Mouse (Mus musculus) embryonic facial prominence, embryonic 13.5 days (tissue): ENCODE results near the gene Ccp110. TPM values are rescaled to one million over a fixed set of nuclear protein-coding genes. Genes with fewer than 3 reads are reported as not detected.

Experiments used
- ATAC-seq: fragments of 200-750 bp; cut with Nextera tagmentation; 2 replicates; pipeline ENCODE4 v1.8.0; 2017; ENCODE audit warnings: low read depth; ENCODE audit not compliant: insufficient number of reproducible peaks, insufficient read depth, low FRiP score, low TSS enrichment
- H3K27ac ChIP-seq: fragments of 300-500 bp; sonication (generic); 2 replicates; pipeline ENCODE4 v1.5.1; 2015; ENCODE audit warnings: moderate library complexity, mild to moderate bottlenecking, inconsistent platforms
- H3K27me3 ChIP-seq: fragments of 300-500 bp; sonication (generic); 2 replicates; pipeline ENCODE4 v1.6.1; 2015; ENCODE audit warnings: mild to moderate bottlenecking, inconsistent platforms
- H3K36me3 ChIP-seq: fragments of 300-500 bp; sonication (generic); 2 replicates; pipeline ENCODE4 v1.6.1; 2015; ENCODE audit warnings: mild to moderate bottlenecking, inconsistent platforms
- H3K4me1 ChIP-seq: fragments of 300-500 bp; sonication (generic); 2 replicates; pipeline ENCODE4 v1.6.1; 2015; ENCODE audit warnings: inconsistent platforms
- H3K4me2 ChIP-seq: fragments of 300-500 bp; sonication (generic); 2 replicates; pipeline ENCODE4 v1.6.1; 2015; ENCODE audit warnings: moderate library complexity, mild to moderate bottlenecking, inconsistent platforms
- H3K4me3 ChIP-seq: fragments of 300-500 bp; sonication (generic); 2 replicates; pipeline ENCODE4 v1.5.1; 2015; ENCODE audit warnings: mild to moderate bottlenecking, inconsistent platforms
- H3K9ac ChIP-seq: fragments of 300-500 bp; sonication (generic); 2 replicates; pipeline ENCODE4 v1.6.1; 2015; ENCODE audit warnings: mild to moderate bottlenecking, inconsistent platforms
- H3K9me3 ChIP-seq: fragments of 300-500 bp; sonication (generic); 2 replicates; pipeline ENCODE4 v1.6.1; 2016; ENCODE audit warnings: inconsistent platforms
- WGBS: fragments of 180-500 bp; shearing (Covaris S2); methylation state at CpG from one replicate; pipeline ENCODE4 v1.1.7; 2015; ENCODE audit warnings: mixed read lengths; 5-methylcytosine and 5-hydroxymethylcytosine counted together
- polyA plus RNA-seq: library from polyadenylated mRNA; unstranded; fragments of >200 nt; fragmentation: Nextera tagmentation; extraction: Ambion mirVana; gene quantifications from 2 replicates; pipeline ENCODE4 v1.2.1, GENCODE M21; 2015

The Ccp110 gene
- polyA plus RNA-seq = 21.3 and 29.7 TPM in 2 replicates

- WGBS = under 1% methylated on average over 48 of the region's 48 CpGs
- Histone ChIP-seq H3K9ac (peak within 1 kb of the TSS; percentile 75), H3K36me3 (peaks cover 10% of the 10 kb centered on the region), H3K4me3 (peak within 1 kb of the TSS; percentile 71), H3K4me1 (peaks cover 8% of the 10 kb centered on the region), H3K9me3 (no peaks in the 10 kb centered on the region), H3K4me2 (peak within 1 kb of the TSS; percentile 69), H3K27ac (peak within 1 kb of the TSS; percentile 65), H3K27me3 (no peaks in the 10 kb centered on the region)
- peak; percentile 94 for ATAC-seq
Observed at GRCm38 (mm10) chr7:118712228-118713173, at the start of gene Ccp110. Gene Ccp110 (plus strand): TSS chr7:118712552.

DNA sequence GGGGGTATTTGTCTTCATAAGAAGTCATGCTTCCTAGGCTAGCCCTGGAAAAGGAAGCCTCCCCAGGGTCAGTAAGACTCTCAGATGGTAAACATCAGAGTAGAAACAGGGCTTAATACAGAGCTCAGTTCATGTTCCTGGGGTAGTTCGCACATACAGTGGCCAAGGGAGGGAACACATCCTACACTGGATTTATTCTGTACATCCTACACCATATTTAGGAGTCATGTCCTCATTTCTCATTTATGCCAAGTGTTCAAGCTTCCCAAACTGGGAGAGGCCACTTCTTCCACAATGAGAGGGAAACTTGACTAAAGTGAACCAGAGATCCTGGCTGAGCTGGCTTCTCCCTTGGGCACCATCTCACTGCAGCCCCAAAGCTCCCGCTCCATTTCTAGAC is 44.6 kb upstream of the Ccp110 start:
- H3K4me2 ChIP-seq = no peak overlapping the region
- H3K4me3 ChIP-seq = no peak overlapping the region
- ATAC-seq = no peak
- H3K4me1 ChIP-seq = no peaks in the 10 kb centered on the region
- no peaks in the 10 kb centered on the region for H3K27me3 ChIP-seq
- H3K27ac ChIP-seq = no peak overlapping the region
- no peaks in the 10 kb centered on the region for H3K36me3 ChIP-seq
- H3K9me3 ChIP-seq = peaks cover 3% of the 10 kb centered on the region; the same call in 1 of the 2 replicates
- 82% methylated on average over 2 of the region's 2 CpGs for WGBS
- H3K9ac ChIP-seq = no peak overlapping the region

DNA sequence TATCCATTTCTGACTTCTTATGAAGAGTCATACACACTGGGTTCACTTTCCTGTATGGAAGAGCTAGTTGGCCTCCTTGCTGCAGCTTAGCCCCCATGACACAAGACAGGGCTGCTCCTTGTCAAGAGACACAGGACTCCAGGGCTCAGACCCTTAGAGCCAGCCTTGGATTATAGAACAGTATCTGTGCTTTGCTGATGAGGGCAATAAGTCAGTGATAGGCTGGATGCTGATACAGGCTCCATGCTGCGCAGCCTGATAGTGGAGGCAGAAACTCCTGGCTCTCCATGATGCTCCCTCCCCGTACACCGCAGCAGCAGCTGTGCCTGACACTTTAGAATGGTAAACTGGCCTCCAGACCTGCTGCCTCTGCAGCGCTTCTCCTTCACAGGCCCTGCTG is 42.2 kb upstream of the Ccp110 start:
- H3K4me1 ChIP-seq = no peaks in the 10 kb centered on the region
- no peak overlapping the region for H3K27ac ChIP-seq
- H3K4me3 ChIP-seq = no peak overlapping the region
- no peak for ATAC-seq
- H3K9me3 ChIP-seq = no peaks in the 10 kb centered on the region
- no peak overlapping the region for H3K4me2 ChIP-seq
- no peaks in the 10 kb centered on the region for H3K27me3 ChIP-seq
- no peak overlapping the region for H3K9ac ChIP-seq
- H3K36me3 ChIP-seq = no peaks in the 10 kb centered on the region
- 82% methylated on average over 4 of the region's 4 CpGs for WGBS

DNA sequence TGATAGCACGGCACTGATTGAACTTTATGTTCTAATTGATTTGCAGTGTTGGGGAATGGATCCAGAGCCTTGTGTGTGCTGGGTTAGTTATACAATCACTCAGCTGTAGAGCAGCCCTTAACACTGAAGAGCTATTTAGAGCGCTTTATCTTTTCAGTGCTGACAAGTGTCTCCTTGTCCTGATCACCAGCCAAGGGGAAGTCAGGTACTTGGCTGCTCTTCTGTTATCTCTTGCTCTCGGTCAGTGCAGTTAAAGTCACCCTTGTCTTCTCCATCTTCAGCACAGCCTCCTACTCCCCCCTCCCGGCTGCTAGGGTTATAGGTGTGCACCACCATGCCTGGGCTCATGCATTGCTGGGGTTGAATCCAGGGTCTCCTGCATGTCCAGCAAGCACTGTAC is 35.5 kb upstream of the Ccp110 start:
- WGBS = 82% methylated on average over 4 of the region's 4 CpGs

DNA sequence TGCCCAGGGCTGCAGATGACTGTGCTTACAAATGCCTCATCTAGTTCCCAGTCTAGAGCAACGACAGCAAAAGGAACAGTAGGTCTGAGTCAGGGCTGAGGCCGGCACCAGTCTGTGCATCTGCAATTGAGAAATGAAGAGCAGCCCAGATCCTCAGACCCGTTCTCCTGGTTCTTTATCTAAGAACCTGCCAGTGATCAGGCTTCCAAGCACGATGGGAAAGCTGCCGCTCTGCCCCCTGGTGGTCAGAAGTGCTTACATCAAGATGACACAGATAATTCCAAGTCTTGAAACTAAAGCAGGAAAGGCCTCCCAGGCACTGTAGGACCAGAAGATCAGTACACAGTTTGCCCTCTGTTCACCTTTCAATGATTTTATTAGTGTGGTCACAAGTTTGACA is 24.2 kb upstream of the Ccp110 start:
- Histone ChIP-seq H3K9me3 (no peaks in the 10 kb centered on the region), H3K27me3 (no peaks in the 10 kb centered on the region), H3K4me3 (no peak overlapping the region), H3K4me1 (no peaks in the 10 kb centered on the region), H3K9ac (no peak overlapping the region), H3K27ac (no peak overlapping the region), H3K4me2 (no peak overlapping the region), H3K36me3 (peaks cover 54% of the 10 kb centered on the region)
- WGBS = 24% methylated on average over 5 of the region's 5 CpGs
- ATAC-seq = no peak

More for the DNA sequence above, 35.5 kb upstream of the Ccp110 start:
- no peaks in the 10 kb centered on the region for H3K4me1 ChIP-seq
- no peak overlapping the region for H3K9ac ChIP-seq
- no peak for ATAC-seq
- no peaks in the 10 kb centered on the region for H3K36me3 ChIP-seq
- H3K4me2 ChIP-seq = no peak overlapping the region
- H3K27me3 ChIP-seq = no peaks in the 10 kb centered on the region
- no peaks in the 10 kb centered on the region for H3K9me3 ChIP-seq
- no peak overlapping the region for H3K27ac ChIP-seq
- no peak overlapping the region for H3K4me3 ChIP-seq

DNA sequence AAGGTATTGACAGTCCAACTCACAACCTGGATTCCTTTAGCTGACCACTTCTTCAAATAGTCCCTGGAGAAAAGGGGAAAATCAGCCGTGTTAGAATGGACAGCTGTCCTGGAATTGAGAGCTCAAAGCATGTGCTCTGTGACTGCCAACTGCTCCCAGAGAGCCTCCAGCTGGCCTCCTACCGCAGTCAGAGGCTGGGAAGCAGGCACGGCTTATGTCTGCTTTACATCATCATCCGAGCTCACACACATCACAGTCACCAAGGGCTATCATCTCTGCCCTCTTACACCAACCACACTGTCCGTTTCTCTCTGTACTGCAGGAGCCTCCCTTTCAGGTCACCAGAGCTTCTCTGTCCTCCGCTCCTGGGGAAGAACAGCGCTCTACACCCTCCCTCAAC is 23.3 kb upstream of the Ccp110 start:
- Histone ChIP-seq H3K9me3 (no peaks in the 10 kb centered on the region), H3K27ac (no peak overlapping the region), H3K4me3 (no peak overlapping the region), H3K4me2 (no peak overlapping the region), H3K27me3 (no peaks in the 10 kb centered on the region), H3K9ac (no peak overlapping the region), H3K36me3 (peaks cover 61% of the 10 kb centered on the region), H3K4me1 (no peaks in the 10 kb centered on the region)
- no peak for ATAC-seq
- WGBS = 84% methylated on average over 7 of the region's 7 CpGs

GRCm38 (mm10) chr7:118691287-118691686 is 21.1 kb upstream of the Ccp110 start:
- H3K36me3 ChIP-seq = peaks cover 80% of the 10 kb centered on the region
- no peak for ATAC-seq
- H3K4me1 ChIP-seq = no peaks in the 10 kb centered on the region
- no peak overlapping the region for H3K4me3 ChIP-seq
- no peaks in the 10 kb centered on the region for H3K9me3 ChIP-seq
- WGBS = 90% methylated on average over 2 of the region's 2 CpGs
- H3K4me2 ChIP-seq = no peak overlapping the region
- no peak overlapping the region for H3K9ac ChIP-seq
- no peaks in the 10 kb centered on the region for H3K27me3 ChIP-seq
- H3K27ac ChIP-seq = no peak overlapping the region

DNA sequence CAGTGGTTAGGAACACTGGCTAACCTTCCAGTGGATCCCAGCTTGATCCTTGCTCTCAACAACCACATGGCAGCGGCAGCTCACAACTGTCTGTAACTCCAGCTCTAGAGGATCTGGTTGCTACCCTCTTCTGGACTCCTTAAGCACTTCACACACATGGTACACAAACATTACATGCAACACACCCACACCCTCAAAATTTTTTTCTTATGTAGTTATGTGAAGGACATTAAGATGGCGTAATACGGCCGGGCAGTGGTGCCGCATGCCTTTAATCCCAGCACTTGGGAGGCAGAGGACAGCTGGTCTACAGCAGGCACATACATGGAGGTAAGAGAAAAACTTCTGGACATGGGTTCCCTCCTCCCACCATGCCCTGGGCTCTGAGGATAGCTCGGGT is 16.2 kb upstream of the Ccp110 start:
- peaks cover 69% of the 10 kb centered on the region for H3K36me3 ChIP-seq

GRCm38 (mm10) chr7:118697168-118697567 is 15.2 kb upstream of the Ccp110 start:
- Histone ChIP-seq H3K4me3 (no peak overlapping the region), H3K27me3 (no peaks in the 10 kb centered on the region), H3K4me2 (no peak overlapping the region), H3K4me1 (no peaks in the 10 kb centered on the region), H3K9ac (no peak overlapping the region), H3K9me3 (no peaks in the 10 kb centered on the region), H3K27ac (no peak overlapping the region), H3K36me3 (peaks cover 65% of the 10 kb centered on the region)
- WGBS = 85% methylated on average over 4 of the region's 4 CpGs
- ATAC-seq = no peak

More for the DNA sequence above, 16.2 kb upstream of the Ccp110 start:
- WGBS = 92% methylated on average over 6 of the region's 6 CpGs
- H3K4me2 ChIP-seq = no peak overlapping the region
- no peak overlapping the region for H3K9ac ChIP-seq
- H3K27me3 ChIP-seq = no peaks in the 10 kb centered on the region
- H3K4me3 ChIP-seq = no peak overlapping the region
- no peak overlapping the region for H3K27ac ChIP-seq
- no peaks in the 10 kb centered on the region for H3K4me1 ChIP-seq
- no peaks in the 10 kb centered on the region for H3K9me3 ChIP-seq
- no peak for ATAC-seq

DNA sequence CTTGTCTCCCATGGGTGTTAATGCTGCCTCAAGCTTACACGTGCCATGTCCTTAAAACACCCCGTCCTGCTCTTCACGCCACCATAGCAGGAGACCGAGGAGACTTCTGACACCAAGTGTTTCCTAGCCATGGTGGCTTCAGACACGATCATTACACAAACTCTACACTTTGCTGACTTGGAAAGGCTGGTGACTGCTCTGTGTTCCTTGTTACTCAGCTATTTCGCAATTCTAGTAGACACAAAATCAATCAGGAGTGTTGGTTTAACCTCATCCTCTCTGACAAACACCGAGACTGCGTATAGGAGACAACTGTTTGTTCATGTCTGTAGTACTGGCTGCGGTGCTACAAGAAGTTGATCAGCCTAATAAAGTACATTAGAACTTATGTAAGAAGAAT is 13.5 kb upstream of the Ccp110 start:
- 92% methylated on average over 9 of the region's 9 CpGs for WGBS
- Histone ChIP-seq H3K4me2 (no peak overlapping the region), H3K9ac (no peak overlapping the region), H3K4me3 (no peak overlapping the region), H3K27me3 (no peaks in the 10 kb centered on the region), H3K9me3 (no peaks in the 10 kb centered on the region), H3K27ac (no peak overlapping the region; the same call in 1 of the 2 replicates), H3K4me1 (peaks cover 8% of the 10 kb centered on the region; the same call in 1 of the 2 replicates), H3K36me3 (peaks cover 51% of the 10 kb centered on the region)
- ATAC-seq = no peak

DNA sequence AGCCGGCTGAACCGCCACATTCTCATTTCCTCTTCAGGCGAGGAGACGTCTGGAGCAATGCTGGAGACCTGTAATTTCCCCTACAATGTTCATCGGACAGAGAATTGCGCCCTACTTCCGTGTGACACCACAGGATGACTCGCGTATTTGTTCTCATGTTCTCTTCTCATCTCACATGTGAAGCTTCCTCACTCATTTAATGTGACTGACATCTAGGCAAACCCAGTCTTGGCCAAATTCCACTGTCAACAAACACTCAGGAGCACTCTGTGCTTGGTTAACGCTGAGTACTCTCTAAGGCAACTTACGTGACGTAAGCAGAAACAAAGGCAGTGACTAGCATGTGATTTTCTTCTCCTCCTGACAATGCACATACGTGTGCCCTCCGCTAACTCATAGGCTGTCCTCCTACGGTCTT is 9.2 kb upstream of the Ccp110 start:
- Histone ChIP-seq H3K36me3 (peaks cover 12% of the 10 kb centered on the region), H3K9ac (0 out of 2 replicates have a peak overlapping the region, but pooled peaks have one; percentile 17), H3K27me3 (no peaks in the 10 kb centered on the region), H3K4me3 (no peak overlapping the region), H3K4me1 (peaks cover 25% of the 10 kb centered on the region), H3K9me3 (no peaks in the 10 kb centered on the region), H3K27ac (no peak overlapping the region), H3K4me2 (no peak overlapping the region)
- no peak for ATAC-seq
- WGBS = 90% methylated on average over 15 of the region's 15 CpGs
